In the genomic region with DNA sequence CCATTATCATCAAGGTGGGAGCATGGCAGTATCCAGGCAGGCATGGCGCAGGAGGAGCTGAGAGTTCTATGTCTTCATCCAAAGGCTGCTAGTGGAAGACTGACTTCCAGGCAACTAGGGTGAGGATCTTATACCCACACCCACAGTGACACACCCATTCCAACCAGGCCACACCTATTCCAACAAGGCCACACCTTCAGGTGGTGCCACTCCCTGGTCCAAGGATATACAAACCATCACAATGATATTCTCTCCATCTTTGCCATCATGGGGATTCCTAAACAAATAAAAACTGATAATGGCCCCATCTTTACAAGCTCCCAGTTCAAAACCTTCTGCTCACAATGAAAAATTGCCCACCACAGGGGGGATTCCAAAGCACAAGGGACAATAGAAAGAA, we compare ENCODE assay signal across 8 mouse cellular contexts. TPM values are rescaled to one million over a fixed set of nuclear protein-coding genes. Genes with fewer than 3 reads are reported as not detected.
DNase-seq lines count a peak whose midpoint lies in the region; ATAC-seq and TF ChIP-seq lines count a peak whose summit lies in the region.
"Not testable (repeated sequence)": the region's sequence is repeated elsewhere in the genome, so short reads cannot be mapped to it uniquely, and the experiment has no call there.

A gene (minus strand): TSS at position 101 of the 400 bp plus-strand sequence.

- H3K4me3 ChIP-seq in ES-E14 (ENCODE audit: insufficient read depth in 1 of 2, low read depth in 1 of 2, low read length in 2 of 2, poor library complexity in 1 of 2, severe bottlenecking in 1 of 2) = peak within 1 kb of the TSS in 1 of 2 experiments; percentile 53; a peak in 1 of 4 replicates
- H3K4me3 ChIP-seq in forebrain, embryonic 12.5 days (replicated peaks); heart, embryonic 13.5 days; hindbrain, embryonic 12.5 days; kidney, postnatal 0 days (replicated peaks; ENCODE audit: low read depth, low read length); neural tube, embryonic 14.5 days (ENCODE audit: low read depth, low read length): not testable (repeated sequence)

- not testable (repeated sequence) for TF ChIP-seq CTCF in kidney, postnatal 0 days (IDR thresholded peaks at IDR 0.05; ENCODE audit: low read depth)

- in situ Hi-C loops in ES-E14 (cut with MboI; ENCODE audit: low sequenced_read_pairs in 2 of 2, unreplicated experiment in 2 of 2) = not testable (repeated sequence)

- H3K27ac ChIP-seq in ES-E14 (ENCODE audit: insufficient read depth, low read depth, low read length, poor library complexity, severe bottlenecking); forebrain, embryonic 12.5 days; heart, embryonic 13.5 days (replicated peaks); hindbrain, embryonic 12.5 days; kidney, postnatal 0 days; neural tube, embryonic 14.5 days (ENCODE audit: low read depth, low read length): not testable (repeated sequence)

- not testable (repeated sequence) for H3K4me1 ChIP-seq in ES-E14 (ENCODE audit: control insufficient read depth in 2 of 2, insufficient read depth in 2 of 2, low read length in 2 of 2, poor library complexity in 1 of 2); forebrain, embryonic 12.5 days; heart, embryonic 13.5 days; hindbrain, embryonic 12.5 days; kidney, postnatal 0 days (replicated peaks; ENCODE audit: insufficient read depth, low read length); neural tube, embryonic 14.5 days (ENCODE audit: control insufficient read depth, insufficient read depth, low read length)

- H3K4me2 ChIP-seq in forebrain, embryonic 12.5 days; heart, embryonic 13.5 days; hindbrain, embryonic 12.5 days (replicated peaks); kidney, postnatal 0 days (ENCODE audit: low read length); neural tube, embryonic 14.5 days (ENCODE audit: low read depth, low read length): not testable (repeated sequence)

- H3K9me3 ChIP-seq in ES-E14 (ENCODE audit: control insufficient read depth, insufficient read depth, low read depth, low read length); forebrain, embryonic 12.5 days; heart, embryonic 13.5 days; hindbrain, embryonic 12.5 days (replicated peaks); kidney, postnatal 0 days (replicated peaks; ENCODE audit: low read length); neural tube, embryonic 14.5 days (ENCODE audit: control insufficient read depth, low read length): not testable (repeated sequence)

- no CpG with 5 or more reads among the region's 1 CpGs for WGBS in forebrain, embryonic 12.5 days
- WGBS in heart, embryonic 13.5 days = no CpG with 5 or more reads among the region's 1 CpGs
- no CpG with 5 or more reads among the region's 1 CpGs for WGBS in hindbrain, embryonic 12.5 days
- WGBS in kidney, postnatal 0 days = no CpG with 5 or more reads among the region's 1 CpGs
- WGBS in neural tube, embryonic 14.5 days = no CpG with 5 or more reads among the region's 1 CpGs

- H3K9ac ChIP-seq in ES-E14 (ENCODE audit: insufficient read depth, low read depth, low read length, poor library complexity, severe bottlenecking); forebrain, embryonic 12.5 days; heart, embryonic 13.5 days; hindbrain, embryonic 12.5 days; kidney, postnatal 0 days (ENCODE audit: low read depth, low read length); neural tube, embryonic 14.5 days (replicated peaks; ENCODE audit: low read depth, low read length): not testable (repeated sequence)

- ATAC-seq in forebrain, embryonic 12.5 days (ENCODE audit: low FRiP score); heart, embryonic 13.5 days (ENCODE audit: extremely low read depth, insufficient number of reproducible peaks, low FRiP score, low TSS enrichment); hindbrain, embryonic 12.5 days (ENCODE audit: low FRiP score); kidney, postnatal 0 days (replicated peaks; ENCODE audit: low FRiP score, low read depth); megakaryocyte progenitor cell, adult 5-6 weeks (replicated peaks; ENCODE audit: poor library complexity); neural tube, embryonic 14.5 days (ENCODE audit: low read depth): not testable (repeated sequence)

- not testable (repeated sequence) for H3K27me3 ChIP-seq in forebrain, embryonic 12.5 days; heart, embryonic 13.5 days (replicated peaks); hindbrain, embryonic 12.5 days; kidney, postnatal 0 days (ENCODE audit: insufficient read depth, low read length); neural tube, embryonic 14.5 days (ENCODE audit: control insufficient read depth, insufficient read depth, low read length)

- not testable (repeated sequence) for DNase-seq in ES-E14 (ENCODE audit: low read depth, low spot score); kidney, postnatal 0 days (ENCODE audit: low spot score); left cerebral cortex, postnatal 25 days (ENCODE audit: low spot score in 2 of 2)

- not testable (repeated sequence) for H3K36me3 ChIP-seq in ES-E14 (ENCODE audit: control insufficient read depth, insufficient read depth, low read length, poor library complexity, severe bottlenecking); forebrain, embryonic 12.5 days (replicated peaks); heart, embryonic 13.5 days; hindbrain, embryonic 12.5 days; kidney, postnatal 0 days (ENCODE audit: insufficient read depth, low read length); neural tube, embryonic 14.5 days (ENCODE audit: control insufficient read depth, insufficient read depth, low read length)

- intact Hi-C loops in left cerebral cortex, postnatal 25 days (cut with DNase I) = not testable (repeated sequence)

RNA-seq across cellular contexts. Expression of the gene that starts here (rescaled TPM):
- 307 and 557 TPM in 2 replicates for total RNA-seq in ES-E14 (2012; rRNA removed)
- 36.5 and 39.2 TPM in 2 replicates for polyA plus RNA-seq in forebrain, embryonic 12.5 days (2016; fragmentation: Nextera tagmentation; extraction: Ambion mirVana)
- 21.8 and 24.0 TPM in 2 replicates for polyA plus RNA-seq in heart, embryonic 13.5 days (2015; fragmentation: Nextera tagmentation; extraction: Ambion mirVana)
- polyA plus RNA-seq in hindbrain, embryonic 12.5 days (2016; fragmentation: Nextera tagmentation; extraction: Ambion mirVana) = 34.5 and 39.3 TPM in 2 replicates
- polyA plus RNA-seq in kidney, postnatal 0 days (2015; fragmentation: Nextera tagmentation; extraction: Ambion mirVana) = 17.3 and 18.0 TPM in 2 replicates
- total RNA-seq in left cerebral cortex, postnatal 25 days (2021) = 10 to 100 TPM; 21.1 to 26.0 TPM
- 12.1 and 17.9 TPM in 2 replicates for total RNA-seq in megakaryocyte progenitor cell, adult 5-6 weeks (2015)
- total RNA-seq in megakaryocyte progenitor cell, adult 5-6 weeks (2017) = 9.5 and 12.0 TPM in 2 replicates
- 47.9 and 52.2 TPM in 2 replicates for polyA plus RNA-seq in neural tube, embryonic 14.5 days (2014; fragmentation: Nextera tagmentation; extraction: Ambion mirVana)

Comparison
In these comparisons a context has a peak if more than half of its experiments do, and no peak if none do; other contexts are left out.
1. RNA of the gene that starts here (total RNA-seq): 307 to 557 TPM in ES-E14; 21.1 to 26.0 TPM in left cerebral cortex, postnatal 25 days and 9.5 to 17.9 TPM in megakaryocyte progenitor cell, adult 5-6 weeks; every median in the first group is over 10 times any median in the second.